Mouse (Mus musculus) hindbrain, embryonic 12.5 days (tissue): ENCODE data around the gene Tyms. TPM values are rescaled to one million over a fixed set of nuclear protein-coding genes. Genes with fewer than 3 reads are reported as not detected.

Experiments
- ATAC-seq: fragments of 200-750 bp; cut with Nextera tagmentation; 2 replicates; pipeline ENCODE4 v1.8.0; 2017; ENCODE audit warnings: moderate TSS enrichment; ENCODE audit not compliant: low FRiP score
- H3K27ac ChIP-seq: fragments of 300-500 bp; sonication (generic); 2 replicates; pipeline ENCODE4 v1.5.1; 2016; ENCODE audit warnings: mild to moderate bottlenecking
- H3K27me3 ChIP-seq: fragments of 300-500 bp; sonication (generic); 2 replicates; pipeline ENCODE4 v1.6.1; 2016; ENCODE audit warnings: mild to moderate bottlenecking
- H3K36me3 ChIP-seq: fragments of 300-500 bp; sonication (generic); 2 replicates; pipeline ENCODE4 v1.6.1; 2016; ENCODE audit warnings: mild to moderate bottlenecking
- H3K4me1 ChIP-seq: fragments of 300-500 bp; sonication (generic); 2 replicates; pipeline ENCODE4 v1.6.1; 2016
- H3K4me2 ChIP-seq: fragments of 300-500 bp; sonication (generic); replicated peaks from 2 replicates; pipeline ENCODE4 v1.6.1; 2016; ENCODE audit warnings: mild to moderate bottlenecking
- H3K4me3 ChIP-seq: fragments of 300-500 bp; sonication (generic); 2 replicates; pipeline ENCODE4 v1.5.1; 2016; ENCODE audit warnings: mild to moderate bottlenecking
- H3K9ac ChIP-seq: fragments of 300-500 bp; sonication (generic); 2 replicates; pipeline ENCODE4 v1.6.1; 2016; ENCODE audit warnings: mild to moderate bottlenecking, moderate library complexity
- H3K9me3 ChIP-seq: fragments of 300-500 bp; sonication (generic); replicated peaks from 2 replicates; pipeline ENCODE4 v1.6.1; 2016; ENCODE audit warnings: mild to moderate bottlenecking
- WGBS: fragments of 180-500 bp; shearing (Covaris S2); methylation state at CpG from one replicate; pipeline ENCODE4 v1.1.7; 2016; 5-methylcytosine and 5-hydroxymethylcytosine counted together
- polyA plus RNA-seq: library from polyadenylated mRNA; unstranded; fragments of >200 nt; fragmentation: Nextera tagmentation; extraction: Ambion mirVana; gene quantifications from 2 replicates; pipeline ENCODE4 v1.2.1, GENCODE M21; 2016

Tyms gene
- polyA plus RNA-seq = 146 and 164 TPM in 2 replicates

- H3K27ac ChIP-seq = peak within 1 kb of the TSS; percentile 70
- H3K4me2 ChIP-seq = peak within 1 kb of the TSS; percentile 70
- 1% methylated on average over 44 of the region's 45 CpGs for WGBS
- peak within 1 kb of the TSS; percentile 75 for H3K4me3 ChIP-seq
- peaks cover 12% of the 10 kb centered on the region for H3K4me1 ChIP-seq
- peak; percentile 89 for ATAC-seq
- no peaks in the 10 kb centered on the region for H3K27me3 ChIP-seq
- H3K9me3 ChIP-seq = no peaks in the 10 kb centered on the region
- peak within 1 kb of the TSS; percentile 84 for H3K9ac ChIP-seq
- H3K36me3 ChIP-seq = peaks cover 25% of the 10 kb centered on the region
Observed at GRCm38 (mm10) chr5:30072825-30073821, at the start of gene Tyms. TSS of gene Tyms (minus strand) at chr5:30073617.

GRCm38 (mm10) chr5:30122481-30122880 lies 49.1 kb upstream of the Tyms start:
- H3K4me1 ChIP-seq = no peaks in the 10 kb centered on the region
- H3K27me3 ChIP-seq = no peaks in the 10 kb centered on the region
- H3K4me2 ChIP-seq = no peak overlapping the region
- 91% methylated on average over 6 of the region's 6 CpGs for WGBS
- H3K4me3 ChIP-seq = no peak overlapping the region
- peaks cover 95% of the 10 kb centered on the region for H3K36me3 ChIP-seq
- no peak for ATAC-seq
- H3K9me3 ChIP-seq = no peaks in the 10 kb centered on the region
- no peak overlapping the region for H3K9ac ChIP-seq
- H3K27ac ChIP-seq = no peak overlapping the region

GRCm38 (mm10) chr5:30120106-30120505 lies 46.7 kb upstream of the Tyms start:
- no peak overlapping the region for H3K27ac ChIP-seq
- no peak overlapping the region for H3K9ac ChIP-seq
- H3K9me3 ChIP-seq = no peaks in the 10 kb centered on the region
- 86% methylated on average over 7 of the region's 7 CpGs for WGBS
- H3K4me1 ChIP-seq = no peaks in the 10 kb centered on the region
- H3K27me3 ChIP-seq = no peaks in the 10 kb centered on the region
- no peak overlapping the region for H3K4me2 ChIP-seq
- H3K36me3 ChIP-seq = peaks cover 93% of the 10 kb centered on the region
- H3K4me3 ChIP-seq = no peak overlapping the region
- ATAC-seq = no peak

- Histone ChIP-seq H3K4me1 (peaks cover 8% of the 10 kb centered on the region), H3K27me3 (peaks cover 9% of the 10 kb centered on the region), H3K27ac (no peak overlapping the region), H3K4me2 (no peak overlapping the region), H3K9ac (no peak overlapping the region), H3K4me3 (no peak overlapping the region), H3K9me3 (no peaks in the 10 kb centered on the region), H3K36me3 (peaks cover 85% of the 10 kb centered on the region)
- ATAC-seq = no peak
- 92% methylated on average over 6 of the region's 6 CpGs for WGBS
Observed at GRCm38 (mm10) chr5:30119163-30119562, 45.7 kb upstream of the Tyms start.

- peaks cover 21% of the 10 kb centered on the region for H3K27me3 ChIP-seq
- no peak overlapping the region for H3K4me2 ChIP-seq
- no peak for ATAC-seq
- peaks cover 18% of the 10 kb centered on the region for H3K4me1 ChIP-seq
- H3K36me3 ChIP-seq = peaks cover 78% of the 10 kb centered on the region
- no peak overlapping the region for H3K4me3 ChIP-seq
- 87% methylated on average over 1 of the region's 1 CpGs for WGBS
- no peak overlapping the region for H3K9ac ChIP-seq
- H3K9me3 ChIP-seq = no peaks in the 10 kb centered on the region
- no peak overlapping the region for H3K27ac ChIP-seq
Observed at GRCm38 (mm10) chr5:30118018-30118417, 44.6 kb upstream of the Tyms start.

GRCm38 (mm10) chr5:30115718-30116117 lies 42.3 kb upstream of the Tyms start:
- H3K4me1 ChIP-seq = peaks cover 28% of the 10 kb centered on the region
- ATAC-seq = no peak

GRCm38 (mm10) chr5:30114761-30115140 lies 41.3 kb upstream of the Tyms start:
- Histone ChIP-seq H3K9me3 (no peaks in the 10 kb centered on the region), H3K4me1 (peaks cover 38% of the 10 kb centered on the region), H3K27me3 (peaks cover 32% of the 10 kb centered on the region), H3K4me2 (peak overlapping the region; percentile 69), H3K36me3 (peaks cover 46% of the 10 kb centered on the region), H3K9ac (peak overlapping the region; percentile 66), H3K4me3 (peak overlapping the region; percentile 44), H3K27ac (no peak overlapping the region)
- no peak; the same call in 1 of the 2 replicates for ATAC-seq
- WGBS = 3% methylated on average over 28 of the region's 28 CpGs

More at GRCm38 (mm10) chr5:30115718-30116117, 42.3 kb upstream of the Tyms start:
- H3K36me3 ChIP-seq = peaks cover 55% of the 10 kb centered on the region
- peaks cover 32% of the 10 kb centered on the region for H3K27me3 ChIP-seq
- H3K4me3 ChIP-seq = no peak overlapping the region
- H3K27ac ChIP-seq = no peak overlapping the region
- no peak overlapping the region for H3K4me2 ChIP-seq
- WGBS = 35% methylated on average over 10 of the region's 10 CpGs
- no peak overlapping the region for H3K9ac ChIP-seq
- H3K9me3 ChIP-seq = no peaks in the 10 kb centered on the region

- peak overlapping the region; percentile 44 for H3K4me3 ChIP-seq
- peak; percentile 73 for ATAC-seq
- H3K27ac ChIP-seq = no peak overlapping the region
- H3K36me3 ChIP-seq = peaks cover 40% of the 10 kb centered on the region
- H3K9ac ChIP-seq = peak overlapping the region; percentile 66
- peaks cover 32% of the 10 kb centered on the region for H3K27me3 ChIP-seq
- peaks cover 43% of the 10 kb centered on the region for H3K4me1 ChIP-seq
- H3K9me3 ChIP-seq = no peaks in the 10 kb centered on the region
- H3K4me2 ChIP-seq = peak overlapping the region; percentile 69
- 1% methylated on average over 100 of the region's 103 CpGs for WGBS
Observed at GRCm38 (mm10) chr5:30113881-30114760, 40.7 kb upstream of the Tyms start.

- H3K27me3 ChIP-seq = peaks cover 32% of the 10 kb centered on the region
- no peak overlapping the region for H3K27ac ChIP-seq
- H3K9me3 ChIP-seq = no peaks in the 10 kb centered on the region
- ATAC-seq = no peak
- H3K9ac ChIP-seq = no peak overlapping the region
- WGBS = 86% methylated on average over 3 of the region's 3 CpGs
- peaks cover 25% of the 10 kb centered on the region for H3K36me3 ChIP-seq
- no peak overlapping the region for H3K4me3 ChIP-seq
- H3K4me1 ChIP-seq = peaks cover 58% of the 10 kb centered on the region
- no peak overlapping the region for H3K4me2 ChIP-seq
Observed at GRCm38 (mm10) chr5:30112533-30113068, 39.2 kb upstream of the Tyms start.

- H3K9ac ChIP-seq = no peak overlapping the region
- WGBS = 70% methylated on average over 3 of the region's 3 CpGs
- H3K4me2 ChIP-seq = peak overlapping the region; percentile 48
- peaks cover 66% of the 10 kb centered on the region for H3K4me1 ChIP-seq
- ATAC-seq = no peak
- no peaks in the 10 kb centered on the region for H3K9me3 ChIP-seq
- H3K27ac ChIP-seq = 0 out of 2 replicates have a peak overlapping the region, but pooled peaks have one; percentile 80
- H3K4me3 ChIP-seq = 0 out of 2 replicates have a peak overlapping the region, but pooled peaks have one; percentile 11
- peaks cover 32% of the 10 kb centered on the region for H3K27me3 ChIP-seq
- peaks cover 17% of the 10 kb centered on the region for H3K36me3 ChIP-seq
Observed at GRCm38 (mm10) chr5:30111771-30112170, 38.4 kb upstream of the Tyms start.

GRCm38 (mm10) chr5:30111126-30111525 lies 37.7 kb upstream of the Tyms start:
- peaks cover 10% of the 10 kb centered on the region for H3K36me3 ChIP-seq
- peaks cover 72% of the 10 kb centered on the region for H3K4me1 ChIP-seq
- 1% methylated on average over 18 of the region's 18 CpGs for WGBS
- peak overlapping the region; percentile 48 for H3K4me2 ChIP-seq
- peak overlapping the region; percentile 46 for H3K9ac ChIP-seq
- no peaks in the 10 kb centered on the region for H3K9me3 ChIP-seq
- peak; percentile 26 for ATAC-seq
- peak overlapping the region; percentile 80 for H3K27ac ChIP-seq
- H3K4me3 ChIP-seq = peak overlapping the region; percentile 11; the same call in 1 of the 2 replicates
- H3K27me3 ChIP-seq = peaks cover 38% of the 10 kb centered on the region
